Mouse (Mus musculus) A20 (cell line): ENCODE results near the gene Rfc4.
"Not testable (repeated sequence)": the region's sequence is repeated elsewhere in the genome, so short reads cannot be mapped to it uniquely, and the experiment has no call there.

Experiments used
- DNase-seq: peaks from one replicate; pipeline ENCODE4 v3.0.0-alpha.2; 2011; ENCODE audit warnings: low read depth, low spot score

The Rfc4 gene

DNA sequence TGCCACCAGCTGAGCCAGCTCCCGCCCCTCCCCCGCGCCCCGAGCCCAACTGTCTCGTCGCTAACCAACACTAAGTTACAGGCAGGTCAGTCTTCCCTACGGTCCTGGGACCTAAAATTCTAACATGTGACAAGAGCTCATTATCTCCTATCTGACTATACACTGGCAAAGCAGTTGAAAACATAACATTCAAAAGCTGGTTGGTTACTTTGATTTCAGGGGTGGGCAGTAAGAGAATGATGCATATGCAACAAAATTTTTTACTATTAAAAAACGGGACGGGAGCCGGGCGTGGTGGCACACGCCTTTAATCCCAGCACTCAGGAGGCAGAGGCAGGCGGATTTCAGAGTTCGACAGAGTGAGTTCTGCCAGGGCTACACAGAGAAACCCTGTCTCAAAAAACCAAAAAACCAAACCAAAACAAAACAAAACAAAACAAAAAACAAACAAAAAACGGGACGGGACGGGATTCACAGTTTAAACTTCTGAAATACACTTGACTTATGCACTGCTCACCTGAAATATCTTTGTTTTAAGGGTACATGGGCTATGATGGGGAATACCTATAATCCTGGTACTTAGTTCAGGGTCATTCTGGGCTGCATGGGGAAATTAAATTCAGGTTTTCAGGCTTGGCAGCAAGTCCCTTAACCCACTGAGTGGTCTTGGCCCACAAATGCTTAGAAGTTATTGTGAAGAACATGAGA, 24.3 kb downstream of the Rfc4 start:
- peak; percentile 83 for DNase-seq

DNA sequence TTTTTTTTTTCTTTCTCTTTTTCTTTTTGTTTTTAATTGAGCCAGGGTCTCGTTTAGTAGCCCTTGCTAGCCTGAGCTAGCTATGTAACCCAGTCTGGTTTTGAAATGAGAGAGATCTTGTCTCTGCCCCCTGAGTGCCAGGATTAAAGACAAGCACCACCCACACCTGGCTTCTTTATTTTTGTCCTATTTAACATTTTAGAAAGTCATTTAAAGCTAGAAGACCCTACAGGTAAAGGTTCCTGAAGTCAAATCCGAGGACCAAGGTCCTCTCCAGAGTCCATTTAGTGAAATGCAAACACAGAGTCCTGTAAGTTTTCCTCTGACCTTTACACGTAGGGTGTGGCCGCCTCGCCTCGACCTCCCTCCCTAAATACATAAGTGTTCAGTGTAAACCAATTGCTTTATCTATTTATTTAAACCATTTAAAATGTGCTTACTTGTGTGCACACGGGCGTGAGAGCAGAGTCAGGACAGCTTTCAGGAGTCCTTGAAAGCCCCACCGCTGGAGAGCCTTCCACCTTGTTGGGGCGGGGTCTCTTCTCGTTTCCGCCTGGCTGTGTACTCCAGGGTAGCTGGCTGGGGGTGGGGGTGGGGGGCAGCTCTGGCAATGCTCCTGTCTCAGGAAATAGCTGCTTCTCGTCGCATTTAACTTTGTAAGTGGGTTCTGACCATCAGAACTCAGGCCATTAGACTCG, 25.0 kb downstream of the Rfc4 start:
- DNase-seq = no peak

- DNase-seq = no peak
Measured at GRCm38 (mm10) chr16:23100613-23101012, 26.9 kb downstream of the Rfc4 start.

- no peak for DNase-seq
Measured at GRCm38 (mm10) chr16:23100099-23100575, 27.4 kb downstream of the Rfc4 start.

DNA sequence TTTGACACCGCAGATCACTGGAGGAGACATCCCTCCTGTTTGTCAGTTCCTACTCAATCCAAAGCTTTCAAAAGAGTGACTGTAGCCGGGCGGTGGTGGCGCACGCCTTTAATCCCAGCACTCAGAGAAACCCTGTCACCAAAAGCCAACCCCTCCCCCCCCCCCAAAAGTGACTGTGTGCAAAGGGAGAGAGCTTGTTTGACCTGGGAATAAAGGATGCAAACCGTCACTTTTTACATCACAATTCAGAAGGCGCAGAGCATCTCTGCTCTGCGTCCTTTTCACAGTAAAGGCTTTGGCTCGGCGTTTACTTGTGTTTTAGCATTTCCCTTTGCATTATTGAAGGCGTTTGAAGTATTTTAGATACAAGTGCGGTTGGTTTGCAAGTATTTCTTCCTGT, 27.9 kb downstream of the Rfc4 start:
- DNase-seq = no peak

DNA sequence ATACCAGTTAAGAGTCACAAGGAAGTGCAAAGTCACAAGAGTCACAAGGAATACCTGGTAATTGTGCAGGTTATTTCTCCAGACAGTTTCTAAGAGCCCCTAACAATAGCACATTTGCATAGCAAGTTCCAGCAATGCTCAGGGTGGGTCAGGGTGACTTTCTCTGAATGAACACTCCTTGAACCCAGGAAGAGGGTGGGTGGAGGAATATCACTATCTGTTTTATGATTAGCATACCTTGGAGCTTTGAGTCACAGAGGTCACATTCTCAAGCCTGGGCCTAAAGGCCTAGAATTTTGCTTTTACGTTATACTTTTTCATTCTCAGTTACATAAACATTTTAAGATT, 29.5 kb downstream of the Rfc4 start:
- not testable (repeated sequence) for DNase-seq

DNA sequence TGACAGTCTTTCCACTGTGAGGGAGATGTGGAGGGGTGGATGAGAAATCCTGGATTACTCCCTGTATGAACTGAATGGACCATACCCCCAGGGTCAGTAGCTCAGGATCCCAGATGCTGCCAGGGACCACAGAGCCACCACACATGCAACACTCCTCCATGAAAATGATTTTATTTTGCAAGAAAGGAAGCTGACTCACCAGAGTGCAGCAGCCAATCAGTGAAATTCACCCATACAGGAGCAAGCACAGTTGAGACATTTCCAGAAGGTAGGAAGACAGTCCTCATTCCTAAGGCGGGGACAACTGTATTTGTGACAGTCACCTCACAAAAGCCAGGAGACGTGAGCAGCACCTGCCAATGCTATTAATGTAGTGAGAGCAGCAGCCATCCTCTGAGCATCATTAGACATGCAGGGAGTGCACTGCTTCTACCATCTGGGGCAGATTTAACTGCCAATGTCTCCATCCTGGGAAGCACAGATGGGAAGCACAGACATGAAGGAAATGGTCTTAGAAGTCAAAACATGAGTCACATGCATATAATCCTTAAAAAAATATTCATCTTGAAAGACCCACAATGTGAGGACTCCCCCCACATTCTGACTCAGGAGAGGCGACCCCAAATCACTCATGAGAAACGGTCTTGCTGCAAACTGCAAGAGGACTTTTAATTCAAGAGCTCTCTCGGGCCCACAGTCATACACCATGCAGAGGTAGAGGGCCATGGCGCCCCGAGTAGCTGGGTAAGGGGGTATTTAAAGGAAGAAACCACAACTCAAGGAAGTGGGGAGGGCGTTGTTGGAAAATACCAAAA, 30.0 kb downstream of the Rfc4 start:
- DNase-seq = not testable (repeated sequence)

DNA sequence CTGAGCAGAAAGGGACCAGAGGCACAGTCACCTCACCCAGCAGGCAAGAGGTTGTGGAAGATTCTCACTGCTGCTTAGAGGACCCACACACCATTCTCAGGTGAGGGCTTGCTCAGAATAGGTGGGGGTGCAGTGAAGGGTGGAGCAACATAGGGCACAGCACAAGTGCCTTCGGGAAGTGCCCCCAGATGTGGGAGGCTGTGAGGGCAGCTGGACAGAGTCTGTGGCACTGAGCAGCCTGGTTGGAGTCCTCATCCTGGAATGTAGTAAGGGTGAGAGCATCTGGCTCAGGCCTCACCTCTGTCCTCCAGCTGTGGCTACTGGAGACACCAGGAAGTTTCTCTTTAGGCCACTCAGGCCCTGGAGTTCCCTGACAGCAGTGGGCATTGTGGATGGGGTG, 30.7 kb downstream of the Rfc4 start:
- DNase-seq = not testable (repeated sequence)

- DNase-seq = not testable (repeated sequence)
Measured at GRCm38 (mm10) chr16:23095581-23095980, 32.0 kb downstream of the Rfc4 start.

DNA sequence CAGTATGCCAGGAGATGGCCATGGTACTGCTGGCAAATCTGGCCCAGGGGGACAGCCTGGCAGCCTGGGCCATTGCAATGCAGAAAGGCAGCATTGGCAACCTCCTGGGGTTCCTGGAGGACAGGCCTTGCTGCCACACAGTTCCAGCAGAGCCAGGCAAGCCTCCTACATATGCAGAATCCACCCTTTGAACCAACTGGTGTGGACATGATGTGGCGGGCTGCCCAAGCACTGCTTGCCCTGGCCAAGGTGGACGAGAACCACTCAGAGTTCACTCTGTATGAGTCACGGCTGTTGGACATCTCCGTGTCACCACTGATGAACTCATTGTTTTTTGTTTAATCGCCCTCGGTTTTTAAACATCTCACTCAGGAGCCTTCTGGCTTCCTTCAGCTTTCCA, 33.4 kb downstream of the Rfc4 start:
- DNase-seq = no peak

DNA sequence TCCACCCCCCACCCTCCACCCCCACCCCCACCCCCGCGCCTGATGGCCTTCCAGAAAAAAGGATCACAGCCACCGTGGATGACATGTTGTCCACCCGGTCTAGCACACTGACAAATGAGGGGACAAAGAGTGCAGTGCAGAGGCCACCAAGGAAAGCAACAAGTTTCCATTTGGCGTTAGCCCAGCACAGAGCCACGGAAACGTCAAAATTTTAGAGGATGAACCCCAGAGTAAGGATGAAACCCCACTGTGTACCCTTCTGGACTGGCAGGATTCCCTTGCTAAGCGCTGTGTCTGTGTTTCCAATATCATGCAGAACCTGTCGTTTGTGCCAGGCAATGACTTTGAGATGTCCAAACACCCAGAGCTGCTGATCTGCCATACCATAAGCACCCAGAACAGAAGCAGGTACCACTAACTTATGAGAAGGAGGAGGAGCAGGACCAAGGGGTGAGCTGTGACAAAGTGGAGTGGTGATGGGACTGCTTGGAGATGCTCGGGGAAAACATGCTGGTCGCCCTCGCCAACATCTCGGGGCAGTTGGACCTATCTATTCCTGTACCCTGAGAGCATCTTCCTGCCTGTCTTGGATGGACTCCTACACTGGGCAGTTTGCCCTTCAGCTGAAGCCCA, 34.1 kb downstream of the Rfc4 start:
- no peak for DNase-seq

- not testable (repeated sequence) for DNase-seq
Measured at GRCm38 (mm10) chr16:23091345-23091744, 36.2 kb downstream of the Rfc4 start.

DNA sequence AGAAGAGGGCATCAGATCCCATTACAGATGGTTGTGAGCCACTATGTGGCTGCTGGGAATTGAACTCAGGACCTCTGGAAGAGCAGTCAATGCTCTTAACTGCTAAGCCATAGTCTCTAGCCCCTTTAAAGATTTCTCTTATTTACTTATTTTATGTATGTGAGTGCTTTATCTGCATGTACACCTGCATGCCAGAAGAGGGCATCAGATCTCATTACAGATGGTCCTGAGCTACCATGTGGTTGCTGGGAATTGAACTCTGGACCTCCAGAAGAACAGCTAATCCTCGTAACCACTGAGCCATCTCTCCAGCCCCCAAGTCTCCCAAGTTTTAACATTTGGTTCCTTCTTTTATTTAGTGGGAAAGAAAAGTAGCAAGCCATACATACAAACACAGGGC, 39.0 kb downstream of the Rfc4 start:
- peak; percentile 51 for DNase-seq

DNA sequence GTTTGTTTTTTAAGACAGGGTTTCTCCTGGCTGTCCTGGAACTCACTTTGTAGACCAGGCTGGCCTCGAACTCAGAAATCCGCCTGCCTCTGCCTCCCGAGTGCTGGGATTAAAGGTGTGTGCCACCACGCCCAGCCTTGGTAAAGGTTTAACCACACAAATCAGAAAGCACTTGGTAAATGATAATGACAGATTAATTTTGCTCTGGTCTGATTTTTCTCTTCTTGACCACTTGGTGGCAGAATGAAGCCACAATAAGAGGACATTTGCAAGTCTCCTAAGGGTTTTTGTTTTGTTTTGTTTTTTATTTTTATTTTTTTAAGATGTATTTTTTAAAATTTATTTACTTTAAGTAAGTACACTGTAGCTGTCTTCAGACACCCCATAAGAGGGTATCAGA, 39.8 kb downstream of the Rfc4 start:
- peak; percentile 58 for DNase-seq

- DNase-seq = not testable (repeated sequence)
Measured at GRCm38 (mm10) chr16:23087159-23087558, 40.4 kb downstream of the Rfc4 start.

DNA sequence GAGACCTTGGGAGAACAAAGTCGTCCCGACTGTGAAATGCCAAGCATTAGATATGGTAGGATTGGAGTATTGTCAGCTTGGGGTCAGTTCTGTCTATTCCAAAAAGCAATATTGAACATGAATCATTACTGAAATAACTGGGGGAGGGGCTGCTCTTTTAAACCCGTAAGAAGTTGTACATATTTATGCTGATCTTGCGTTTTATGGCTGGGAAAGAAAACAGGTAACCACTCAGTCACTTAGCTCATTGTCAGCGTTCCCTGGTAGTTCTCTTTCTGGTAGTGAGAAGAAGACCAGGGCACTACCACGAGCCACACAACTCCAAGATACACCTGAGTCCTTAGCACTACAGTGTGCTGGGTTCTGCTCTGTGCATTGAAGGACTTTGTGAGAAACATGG, 50.0 kb downstream of the Rfc4 start:
- DNase-seq = not testable (repeated sequence)
